Mouse (Mus musculus) midbrain, embryonic 15.5 days (tissue): ENCODE measurements at regions not wholly inside any gene's neighbourhood (a gene's known extent, or its start where the extent isn't known, plus 50 kb on each side); places are given as distances from the start of the nearest gene placed in this dataset.
A peak's percentile ranks its signal among the peaks of the same experiment; 100 is the strongest.

ENCODE experiments used
- ATAC-seq: fragments of 200-750 bp; cut with Nextera tagmentation; replicated peaks from 2 replicates; pipeline ENCODE4 v1.8.0; 2017; ENCODE audit warnings: moderate TSS enrichment
- H3K27ac ChIP-seq: fragments of 300-500 bp; sonication (generic); 2 replicates; pipeline ENCODE4 v1.5.1; 2015; ENCODE audit warnings: mild to moderate bottlenecking, inconsistent platforms
- H3K27me3 ChIP-seq: fragments of 300-500 bp; sonication (generic); replicated peaks from 2 replicates; pipeline ENCODE4 v1.6.1; 2015; ENCODE audit warnings: inconsistent platforms
- H3K36me3 ChIP-seq: fragments of 300-500 bp; sonication (generic); replicated peaks from 2 replicates; pipeline ENCODE4 v1.6.1; 2015; ENCODE audit warnings: inconsistent platforms
- H3K4me1 ChIP-seq: fragments of 300-500 bp; sonication (generic); 2 replicates; pipeline ENCODE4 v1.6.1; 2015; ENCODE audit warnings: inconsistent platforms
- H3K4me2 ChIP-seq: fragments of 300-500 bp; sonication (generic); 2 replicates; pipeline ENCODE4 v1.6.1; 2015; ENCODE audit warnings: inconsistent platforms, mild to moderate bottlenecking, moderate library complexity
- H3K4me3 ChIP-seq: fragments of 300-500 bp; sonication (generic); 2 replicates; pipeline ENCODE4 v1.5.1; 2015; ENCODE audit warnings: mild to moderate bottlenecking, inconsistent platforms
- H3K9ac ChIP-seq: fragments of 300-500 bp; sonication (generic); 2 replicates; pipeline ENCODE4 v1.6.1; 2015; ENCODE audit warnings: mild to moderate bottlenecking, inconsistent platforms
- H3K9me3 ChIP-seq: fragments of 300-500 bp; sonication (generic); 2 replicates; pipeline ENCODE4 v1.6.1; 2016; ENCODE audit warnings: inconsistent platforms
- WGBS: fragments of 180-500 bp; shearing (Covaris S2); methylation state at CpG from one replicate; pipeline ENCODE4 v1.1.7; 2015; ENCODE audit warnings: mixed read lengths; 5-methylcytosine and 5-hydroxymethylcytosine counted together

DNA sequence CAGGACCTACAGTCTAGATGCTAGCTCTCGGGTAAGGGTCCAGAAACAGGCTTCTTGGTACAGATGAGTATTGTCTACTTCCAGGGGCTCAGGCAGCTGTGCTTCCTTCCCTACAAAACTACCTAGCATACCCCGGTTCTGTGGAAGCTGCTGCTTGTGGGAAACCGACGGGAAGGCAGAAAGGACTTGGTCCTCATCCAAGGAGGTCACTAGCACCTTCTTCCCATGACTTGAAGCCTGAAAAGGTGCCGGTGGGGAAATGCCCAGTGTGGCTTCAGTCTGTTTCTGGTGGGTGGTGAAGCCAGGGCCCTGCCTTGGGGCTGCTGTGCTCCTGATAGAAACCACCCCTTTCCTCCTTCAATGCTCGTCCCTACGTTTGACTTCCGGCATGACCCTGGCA lies 107.5 kb downstream of the Tex29 start:
- Histone ChIP-seq H3K4me3 (no peak overlapping the region), H3K27me3 (no peaks in the 10 kb centered on the region), H3K4me2 (no peak overlapping the region), H3K27ac (no peak overlapping the region), H3K4me1 (0 out of 2 replicates have a peak, but pooled peaks cover 2% of the 10 kb centered on the region), H3K9me3 (no peaks in the 10 kb centered on the region), H3K9ac (no peak overlapping the region), H3K36me3 (no peaks in the 10 kb centered on the region)
- ATAC-seq, result no peak
- 87% methylated on average over 8 of the region's 8 CpGs for WGBS

DNA sequence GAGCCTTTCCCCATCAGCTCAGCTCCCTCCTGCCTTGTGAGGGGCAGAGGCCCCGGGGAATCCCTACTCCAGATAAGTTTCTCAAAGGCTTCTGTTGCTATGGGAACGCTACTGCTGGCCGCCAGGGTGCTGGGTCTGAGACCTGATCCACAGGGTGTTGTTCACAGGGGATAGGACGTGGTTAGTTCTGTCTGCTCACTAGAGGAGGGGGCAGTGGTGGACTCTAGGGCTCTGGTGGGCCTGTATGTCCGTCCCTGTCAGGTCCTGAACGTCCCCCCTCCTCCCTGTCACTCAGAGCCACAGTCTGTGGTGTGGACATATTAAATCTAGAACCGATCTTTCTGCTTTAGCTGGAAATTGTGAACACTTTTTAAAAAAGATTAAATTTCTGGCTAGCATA lies 116.0 kb downstream of the Tex29 start:
- 21% methylated on average over 7 of the region's 7 CpGs for WGBS
- no peaks in the 10 kb centered on the region for H3K36me3 ChIP-seq
- H3K27ac ChIP-seq, result no peak overlapping the region
- no peak overlapping the region for H3K9ac ChIP-seq
- H3K4me3 ChIP-seq, result no peak overlapping the region
- H3K4me2 ChIP-seq, result no peak overlapping the region
- H3K27me3 ChIP-seq, result peaks cover 13% of the 10 kb centered on the region; the same call in 1 of the 2 replicates
- H3K4me1 ChIP-seq, result 0 out of 2 replicates have a peak, but pooled peaks cover 3% of the 10 kb centered on the region
- ATAC-seq, result 0 out of 2 replicates have a peak, but pooled peaks have one; percentile 31
- no peaks in the 10 kb centered on the region for H3K9me3 ChIP-seq

DNA sequence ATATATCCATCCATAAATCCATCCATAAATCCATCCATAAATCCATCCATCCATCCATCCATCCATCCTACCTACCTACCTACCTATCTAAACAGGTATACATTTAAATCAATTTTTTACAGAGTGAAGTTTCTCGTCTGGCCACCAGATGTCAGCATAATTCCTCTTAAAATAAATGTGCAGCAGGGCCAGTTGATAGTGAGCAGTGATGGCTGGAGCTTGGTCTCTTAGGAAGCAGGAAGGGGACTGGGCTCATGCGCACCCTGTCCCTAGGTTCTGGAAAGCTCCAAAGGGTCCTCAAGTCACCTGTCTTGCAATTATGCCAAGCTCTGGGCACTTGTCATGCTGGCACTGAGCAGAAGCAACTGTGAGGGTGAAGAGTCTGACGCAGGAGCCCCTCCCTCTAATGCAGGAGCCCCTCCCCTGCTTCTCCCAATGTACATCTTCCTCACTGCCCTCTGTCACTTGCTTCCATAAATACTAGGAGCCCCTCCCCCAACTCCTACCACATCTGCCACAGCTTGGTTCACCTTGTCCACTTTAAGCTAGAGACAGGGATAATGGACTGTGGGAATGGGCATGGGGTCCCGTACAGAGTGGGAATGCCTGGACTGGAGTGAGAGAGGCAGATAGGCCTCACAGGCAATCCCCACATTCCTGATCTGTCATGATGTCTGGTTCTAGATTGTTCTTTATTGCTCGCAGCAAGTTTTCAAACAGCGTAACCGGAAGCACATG lies 116.9 kb downstream of the Tex29 start:
- no peaks in the 10 kb centered on the region for H3K36me3 ChIP-seq
- no peak overlapping the region for H3K9ac ChIP-seq
- 0 out of 2 replicates have a peak, but pooled peaks cover 3% of the 10 kb centered on the region for H3K4me1 ChIP-seq
- no peak overlapping the region for H3K4me3 ChIP-seq
- H3K27me3 ChIP-seq, result peaks cover 13% of the 10 kb centered on the region; the same call in 1 of the 2 replicates
- H3K9me3 ChIP-seq, result no peaks in the 10 kb centered on the region
- H3K27ac ChIP-seq, result no peak overlapping the region
- ATAC-seq, result peak; percentile 79
- WGBS, result 73% methylated on average over 7 of the region's 7 CpGs
- no peak overlapping the region for H3K4me2 ChIP-seq

DNA sequence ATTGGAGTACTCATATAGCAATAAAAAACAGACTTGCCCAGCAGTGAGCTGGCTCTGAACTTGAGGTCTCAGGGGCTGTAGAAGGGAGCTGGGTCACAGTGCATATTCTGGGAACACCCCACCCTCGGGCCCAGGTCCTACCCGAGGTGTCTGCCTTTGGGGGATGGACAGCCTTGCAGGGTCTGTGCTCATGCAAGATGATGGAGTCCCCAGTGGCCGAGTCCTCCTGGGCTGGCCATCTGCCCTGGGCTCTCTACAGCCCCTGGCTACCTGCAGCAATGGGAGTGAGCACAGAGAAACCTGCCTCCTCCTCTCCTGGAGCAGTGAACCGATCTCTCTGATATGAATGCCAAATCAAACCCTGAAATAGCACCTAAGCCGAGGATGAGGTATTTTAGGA lies 117.9 kb downstream of the Tex29 start:
- no peaks in the 10 kb centered on the region for H3K36me3 ChIP-seq
- no peak overlapping the region for H3K4me2 ChIP-seq
- H3K9me3 ChIP-seq, result no peaks in the 10 kb centered on the region
- 70% methylated on average over 5 of the region's 5 CpGs for WGBS
- 0 out of 2 replicates have a peak, but pooled peaks cover 3% of the 10 kb centered on the region for H3K4me1 ChIP-seq
- H3K4me3 ChIP-seq, result no peak overlapping the region
- H3K27me3 ChIP-seq, result peaks cover 13% of the 10 kb centered on the region; the same call in 1 of the 2 replicates
- no peak for ATAC-seq
- no peak overlapping the region for H3K9ac ChIP-seq
- H3K27ac ChIP-seq, result no peak overlapping the region

GRCm38 (mm10) chr8:11959466-11959865 lies 119.2 kb downstream of the Tex29 start:
- H3K9me3 ChIP-seq, result no peaks in the 10 kb centered on the region
- 0 out of 2 replicates have a peak, but pooled peaks cover 3% of the 10 kb centered on the region for H3K4me1 ChIP-seq
- no peak overlapping the region for H3K27ac ChIP-seq
- H3K36me3 ChIP-seq, result no peaks in the 10 kb centered on the region
- ATAC-seq, result no peak
- H3K27me3 ChIP-seq, result peaks cover 13% of the 10 kb centered on the region; the same call in 1 of the 2 replicates
- no peak overlapping the region for H3K4me2 ChIP-seq
- WGBS, result 80% methylated on average over 4 of the region's 4 CpGs
- H3K4me3 ChIP-seq, result no peak overlapping the region
- H3K9ac ChIP-seq, result no peak overlapping the region

DNA sequence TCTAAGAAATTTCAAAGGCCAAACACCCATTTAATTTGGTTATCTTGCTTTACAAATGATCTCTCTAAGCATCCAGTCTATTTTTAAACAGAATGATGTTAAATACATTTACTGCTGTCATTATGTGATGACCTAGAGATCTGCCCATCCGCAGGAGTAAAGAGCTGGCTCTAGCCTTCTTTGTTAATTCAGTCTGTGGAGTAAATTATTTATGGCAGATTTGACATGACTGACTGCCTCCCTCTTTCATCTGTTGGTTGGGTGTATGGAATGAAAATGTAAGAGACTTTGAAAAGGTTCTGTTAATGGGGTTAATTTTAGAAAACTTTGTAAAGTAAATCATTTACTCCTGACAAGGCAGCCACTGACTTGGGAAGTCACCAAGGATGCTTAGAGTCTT lies 123.3 kb downstream of the Tex29 start:
- H3K27ac ChIP-seq, result no peak overlapping the region
- H3K9me3 ChIP-seq, result no peaks in the 10 kb centered on the region
- WGBS, result 25% methylated on average over 1 of the region's 1 CpGs
- H3K4me3 ChIP-seq, result no peak overlapping the region
- no peak overlapping the region for H3K4me2 ChIP-seq
- no peak overlapping the region for H3K9ac ChIP-seq
- no peaks in the 10 kb centered on the region for H3K4me1 ChIP-seq
- H3K36me3 ChIP-seq, result no peaks in the 10 kb centered on the region
- ATAC-seq, result no peak
- no peaks in the 10 kb centered on the region for H3K27me3 ChIP-seq

- no peak overlapping the region for H3K9ac ChIP-seq
- 0 out of 2 replicates have a peak, but pooled peaks cover 3% of the 10 kb centered on the region for H3K27me3 ChIP-seq
- no peaks in the 10 kb centered on the region for H3K9me3 ChIP-seq
- ATAC-seq, result no peak
- no peaks in the 10 kb centered on the region for H3K4me1 ChIP-seq
- H3K4me3 ChIP-seq, result no peak overlapping the region
- 90% methylated on average over 7 of the region's 7 CpGs for WGBS
- no peak overlapping the region for H3K27ac ChIP-seq
- H3K4me2 ChIP-seq, result no peak overlapping the region
- H3K36me3 ChIP-seq, result no peaks in the 10 kb centered on the region
Observed at GRCm38 (mm10) chr8:11967670-11968069, 127.4 kb downstream of the Tex29 start.

DNA sequence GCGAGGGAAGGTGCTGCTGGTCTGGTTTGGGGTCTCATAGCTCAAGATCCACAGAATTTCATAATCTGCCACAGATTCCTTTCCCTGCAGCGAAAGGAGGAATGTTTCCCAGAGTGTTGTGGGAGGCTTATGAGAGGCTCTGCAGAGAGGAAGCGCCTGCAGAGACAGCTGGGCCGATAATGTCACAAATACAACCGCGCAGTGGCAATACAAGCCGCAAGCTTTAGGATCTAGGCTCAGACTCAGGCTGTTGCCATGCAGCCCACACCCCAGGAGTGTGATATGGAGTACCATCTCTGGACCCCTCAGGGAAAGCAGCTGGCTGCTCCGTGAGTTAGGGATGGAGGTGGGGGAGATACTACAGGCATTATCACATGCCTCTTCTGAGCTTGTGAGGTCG lies 130.2 kb downstream of the Tex29 start:
- Histone ChIP-seq H3K4me1 (peaks cover 5% of the 10 kb centered on the region), H3K4me2 (no peak overlapping the region), H3K36me3 (no peaks in the 10 kb centered on the region), H3K4me3 (no peak overlapping the region), H3K27ac (no peak overlapping the region), H3K9me3 (no peaks in the 10 kb centered on the region), H3K27me3 (0 out of 2 replicates have a peak, but pooled peaks cover 4% of the 10 kb centered on the region), H3K9ac (no peak overlapping the region)
- no peak for ATAC-seq
- 85% methylated on average over 9 of the region's 9 CpGs for WGBS

GRCm38 (mm10) chr8:11973436-11973835 lies 133.2 kb downstream of the Tex29 start:
- H3K36me3 ChIP-seq, result no peaks in the 10 kb centered on the region
- no peak overlapping the region for H3K9ac ChIP-seq
- no peak overlapping the region for H3K4me2 ChIP-seq
- no peaks in the 10 kb centered on the region for H3K9me3 ChIP-seq
- peaks cover 5% of the 10 kb centered on the region for H3K4me1 ChIP-seq
- WGBS, result 57% methylated on average over 10 of the region's 10 CpGs
- H3K27ac ChIP-seq, result no peak overlapping the region
- peak; percentile 17; the same call in 1 of the 2 replicates for ATAC-seq
- no peak overlapping the region for H3K4me3 ChIP-seq
- H3K27me3 ChIP-seq, result 0 out of 2 replicates have a peak, but pooled peaks cover 4% of the 10 kb centered on the region

- no peak for ATAC-seq
- H3K36me3 ChIP-seq, result no peaks in the 10 kb centered on the region
- 0 out of 2 replicates have a peak, but pooled peaks cover 4% of the 10 kb centered on the region for H3K27me3 ChIP-seq
- no peaks in the 10 kb centered on the region for H3K9me3 ChIP-seq
- H3K27ac ChIP-seq, result no peak overlapping the region
- WGBS, result 58% methylated on average over 9 of the region's 9 CpGs
- no peak overlapping the region for H3K9ac ChIP-seq
- H3K4me1 ChIP-seq, result peaks cover 5% of the 10 kb centered on the region
- H3K4me2 ChIP-seq, result no peak overlapping the region
- no peak overlapping the region for H3K4me3 ChIP-seq
Observed at GRCm38 (mm10) chr8:11977121-11977520, 136.8 kb downstream of the Tex29 start.

- Histone ChIP-seq H3K4me2 (no peak overlapping the region), H3K9me3 (no peaks in the 10 kb centered on the region), H3K9ac (no peak overlapping the region), H3K4me3 (no peak overlapping the region), H3K27me3 (no peaks in the 10 kb centered on the region), H3K36me3 (no peaks in the 10 kb centered on the region), H3K27ac (no peak overlapping the region), H3K4me1 (no peaks in the 10 kb centered on the region)
- 90% methylated on average over 1 of the region's 1 CpGs for WGBS
- ATAC-seq, result no peak
Observed at GRCm38 (mm10) chr8:11979056-11979455, 138.8 kb downstream of the Tex29 start.

DNA sequence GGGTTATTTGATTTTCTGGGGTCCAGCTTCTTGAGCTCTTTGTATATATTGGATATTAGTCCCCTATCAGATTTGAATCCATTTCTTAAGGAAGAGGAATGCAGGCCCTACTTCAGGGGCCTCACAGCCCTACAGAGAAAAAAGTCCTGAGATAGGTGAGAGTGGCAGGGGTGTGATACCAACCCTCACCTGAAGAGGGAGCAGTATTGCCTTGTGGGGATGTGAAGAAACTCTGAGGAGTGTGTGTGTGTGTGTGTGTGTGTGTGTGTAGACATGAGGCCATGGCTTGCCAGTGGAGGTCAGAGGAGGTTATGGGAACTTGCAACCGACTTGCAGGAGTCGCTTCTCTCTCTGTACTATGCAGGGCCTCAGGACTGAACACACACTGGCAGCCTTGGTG lies 141.2 kb downstream of the Tex29 start:
- no peak overlapping the region for H3K27ac ChIP-seq

DNA sequence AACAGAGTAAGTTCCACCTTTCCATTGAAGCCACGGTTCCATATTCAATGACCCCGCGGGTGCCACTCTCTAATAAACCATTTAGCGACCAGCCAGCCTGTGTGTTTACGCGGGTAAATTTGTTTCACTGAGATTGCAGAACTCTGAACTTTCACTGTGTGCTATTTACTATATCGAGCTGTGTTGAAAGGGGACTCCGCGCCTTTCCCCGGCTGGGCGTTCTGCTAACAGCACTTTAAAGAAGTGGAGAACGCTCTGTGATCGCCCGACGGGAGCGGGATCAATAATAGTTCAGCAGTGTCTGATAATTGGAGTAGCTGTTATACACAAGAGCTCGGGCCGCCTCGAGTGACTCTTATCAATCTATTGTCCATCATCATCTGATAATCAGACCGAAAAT lies 149.8 kb downstream of the Tex29 start:
- no peak overlapping the region for H3K27ac ChIP-seq
- 73% methylated on average over 20 of the region's 20 CpGs for WGBS
- H3K4me2 ChIP-seq, result no peak overlapping the region
- no peaks in the 10 kb centered on the region for H3K36me3 ChIP-seq
- no peak overlapping the region for H3K9ac ChIP-seq
- ATAC-seq, result no peak
- H3K4me1 ChIP-seq, result no peaks in the 10 kb centered on the region
- H3K4me3 ChIP-seq, result no peak overlapping the region
- peaks cover 3% of the 10 kb centered on the region; the same call in 1 of the 2 replicates for H3K27me3 ChIP-seq
- H3K9me3 ChIP-seq, result no peaks in the 10 kb centered on the region

More for the DNA sequence above, 141.2 kb downstream of the Tex29 start:
- Histone ChIP-seq H3K4me2 (no peak overlapping the region), H3K27me3 (no peaks in the 10 kb centered on the region), H3K36me3 (no peaks in the 10 kb centered on the region), H3K4me1 (no peaks in the 10 kb centered on the region), H3K9me3 (no peaks in the 10 kb centered on the region), H3K4me3 (no peak overlapping the region), H3K9ac (no peak overlapping the region)
- WGBS, result 84% methylated on average over 2 of the region's 2 CpGs
- no peak for ATAC-seq
